Mouse (Mus musculus) limb, embryonic 15.5 days (tissue): ENCODE data around the gene Olfr237-ps1. TPM values are rescaled to one million over a fixed set of nuclear protein-coding genes. Genes with fewer than 3 reads are reported as not detected.

Experiments
- ATAC-seq: fragments of 200-750 bp; cut with Nextera tagmentation; 2 replicates; pipeline ENCODE4 v1.8.0; 2017; ENCODE audit warnings: low read depth, moderate TSS enrichment; ENCODE audit not compliant: insufficient number of reproducible peaks, low FRiP score, low TSS enrichment
- H3K27ac ChIP-seq: fragments of 300-500 bp; sonication (generic); 2 replicates; pipeline ENCODE4 v1.5.1; 2015; ENCODE audit warnings: moderate library complexity, mild to moderate bottlenecking, inconsistent platforms
- H3K27me3 ChIP-seq: fragments of 300-500 bp; sonication (generic); 2 replicates; pipeline ENCODE4 v1.6.1; 2015; ENCODE audit warnings: inconsistent platforms
- H3K36me3 ChIP-seq: fragments of 300-500 bp; sonication (generic); 2 replicates; pipeline ENCODE4 v1.6.1; 2015; ENCODE audit warnings: inconsistent platforms
- H3K4me1 ChIP-seq: fragments of 300-500 bp; sonication (generic); 2 replicates; pipeline ENCODE4 v1.6.1; 2015; ENCODE audit warnings: inconsistent platforms
- H3K4me2 ChIP-seq: fragments of 300-500 bp; sonication (generic); 2 replicates; pipeline ENCODE4 v1.6.1; 2015; ENCODE audit warnings: mild to moderate bottlenecking, inconsistent platforms
- H3K4me3 ChIP-seq: fragments of 300-500 bp; sonication (generic); 2 replicates; pipeline ENCODE4 v1.5.1; 2015; ENCODE audit warnings: mild to moderate bottlenecking, inconsistent platforms
- H3K9ac ChIP-seq: fragments of 300-500 bp; sonication (generic); 2 replicates; pipeline ENCODE4 v1.6.1; 2015; ENCODE audit warnings: inconsistent platforms
- H3K9me3 ChIP-seq: fragments of 300-500 bp; sonication (generic); 2 replicates; pipeline ENCODE4 v1.6.1; 2016; ENCODE audit warnings: inconsistent platforms
- WGBS: fragments of 180-500 bp; shearing (Covaris S2); methylation state at CpG from one replicate; pipeline ENCODE4 v1.1.7; 2015; 5-methylcytosine and 5-hydroxymethylcytosine counted together
- polyA plus RNA-seq: library from polyadenylated mRNA; unstranded; fragments of >200 nt; fragmentation: Nextera tagmentation; extraction: Ambion mirVana; gene quantifications from 2 replicates; pipeline ENCODE4 v1.2.1, GENCODE M21; 2015

Olfr237-ps1 gene
- polyA plus RNA-seq, 1 experiment from 2014 or later: not detected

DNA sequence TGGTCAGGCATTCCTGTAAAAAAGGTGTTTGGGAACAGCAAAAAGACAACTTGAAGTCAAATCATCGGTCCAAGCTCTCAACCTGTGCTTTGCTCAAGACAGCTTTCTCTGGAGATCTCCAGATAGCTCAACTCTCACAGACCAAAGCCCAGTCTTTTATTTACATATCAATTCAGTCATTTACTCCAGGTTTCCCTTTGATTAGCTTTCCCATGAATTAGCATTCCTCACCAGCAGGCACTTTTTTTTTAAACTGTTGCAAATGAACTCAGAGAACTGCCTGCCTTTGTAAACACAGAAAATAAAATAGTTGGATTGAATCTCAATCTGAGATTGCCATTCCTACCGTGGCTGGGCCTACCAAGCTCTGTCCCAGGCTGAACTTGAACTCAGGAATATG, 59.0 kb downstream of the Olfr237-ps1 start:
- Histone ChIP-seq H3K27ac (no peak overlapping the region), H3K9me3 (no peaks in the 10 kb centered on the region), H3K4me3 (no peak overlapping the region), H3K4me2 (no peak overlapping the region), H3K9ac (no peak overlapping the region), H3K36me3 (no peaks in the 10 kb centered on the region), H3K27me3 (no peaks in the 10 kb centered on the region), H3K4me1 (no peaks in the 10 kb centered on the region)
- ATAC-seq: no peak
- WGBS: 39% methylated on average over 2 of the region's 2 CpGs

Other genes starting within 250 kb of the Olfr237-ps1 start
- not detected in 2 replicates for gene Olfr447, start 237.7 kb upstream of the Olfr237-ps1 start, polyA plus RNA-seq
- gene Olfr446, start 225.2 kb upstream of the Olfr237-ps1 start, polyA plus RNA-seq: not detected in 2 replicates
- gene Olfr444, start 197.5 kb upstream of the Olfr237-ps1 start, polyA plus RNA-seq: not detected in 2 replicates
- not detected in 2 replicates for gene Olfr441, start 40.2 kb upstream of the Olfr237-ps1 start, polyA plus RNA-seq
- gene Olfr437, start 16.7 kb downstream of the Olfr237-ps1 start, polyA plus RNA-seq: not detected in 2 replicates
- gene Olfr13, start 25.6 kb downstream of the Olfr237-ps1 start, polyA plus RNA-seq: not detected in 2 replicates
- not detected in 2 replicates for gene Olfr435, start 50.6 kb downstream of the Olfr237-ps1 start, polyA plus RNA-seq
- not detected in 2 replicates for gene Olfr434, start 66.5 kb downstream of the Olfr237-ps1 start, polyA plus RNA-seq
- gene Olfr47, start 85.0 kb downstream of the Olfr237-ps1 start, polyA plus RNA-seq: not detected in 2 replicates
- 13.1 and 14.3 TPM in 2 replicates for gene Arhgef5, start 119.0 kb downstream of the Olfr237-ps1 start, polyA plus RNA-seq
- gene Nobox, start 163.0 kb downstream of the Olfr237-ps1 start, polyA plus RNA-seq: not detected in 2 replicates